Mouse (Mus musculus): ENCODE data around the gene Picalm.

DNA sequence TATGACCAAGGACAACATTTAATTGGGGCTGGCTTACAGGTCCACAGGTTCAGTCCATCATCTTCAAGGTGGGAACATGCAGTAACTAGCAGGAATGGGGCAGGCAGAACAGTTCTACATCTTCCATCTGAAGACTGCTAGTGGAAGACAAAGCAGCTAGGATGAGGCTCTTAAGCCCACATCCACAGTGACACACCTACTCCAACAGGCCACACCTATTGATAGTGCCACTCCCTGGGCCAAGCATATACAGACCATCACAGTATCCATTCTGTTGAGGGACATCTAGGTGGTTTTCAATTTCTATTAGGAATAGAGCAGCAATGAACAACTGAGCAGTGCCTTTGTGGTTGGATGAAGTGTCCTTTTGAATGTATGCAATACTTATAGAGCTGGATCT, 80.9 kb downstream of the Picalm start:
- TF ChIP-seq CTCF (IDR thresholded peaks at IDR 0.05; ENCODE audit: control insufficient read depth, insufficient read depth, insufficient read length) (no peak), USF1 (IDR thresholded peaks at IDR 0.05; ENCODE audit: low read depth) (no peak), CEBPB (IDR thresholded peaks at IDR 0.05; ENCODE audit: low read depth) (no peak), FOSL1 (IDR thresholded peaks at IDR 0.05; ENCODE audit: insufficient read depth, low read length, poor library complexity, severe bottlenecking) (no peak), MYOD1 (IDR thresholded peaks at IDR 0.05; ENCODE audit: control insufficient read depth, insufficient read length, low read depth) (no peak)

All from C2C12 (cell line).